Mouse (Mus musculus): Measurements from ENCODE around the gene Ago3.

DNA sequence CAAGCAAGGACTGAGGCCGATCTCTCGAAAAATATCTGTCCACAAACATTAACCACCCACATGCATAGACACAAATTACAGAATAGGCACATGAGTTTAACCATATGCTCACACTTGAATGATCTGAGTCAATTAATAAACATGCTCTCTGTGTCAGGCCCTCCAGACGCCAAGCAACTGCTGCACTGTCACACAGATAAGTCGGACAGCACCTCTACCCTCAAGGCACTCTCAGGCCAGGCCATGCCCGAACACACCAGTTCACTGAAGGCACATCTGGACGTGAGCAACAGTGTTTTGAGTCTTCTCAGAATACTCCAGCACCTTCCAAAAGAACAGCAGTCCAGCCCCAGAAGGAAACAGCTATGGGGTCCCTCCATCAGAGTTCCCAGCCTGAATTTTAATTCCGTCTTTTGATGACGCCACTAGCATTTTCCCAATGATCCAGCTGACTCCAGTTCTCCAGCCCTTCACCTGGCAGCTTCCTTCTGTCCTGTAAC, 36.9 kb upstream of the Ago3 start:
- TF ChIP-seq CTCF (IDR thresholded peaks at IDR 0.05; ENCODE audit: control insufficient read depth, insufficient read depth, insufficient replicate concordance, low read depth, low read length), result no peak
- no peak for TF ChIP-seq POLR2A (IDR thresholded peaks at IDR 0.05; ENCODE audit: control insufficient read depth, low read depth, low read length)
